Mouse (Mus musculus): ENCODE results near the gene Kyat1.

The Kyat1 gene

GRCm38 (mm10) chr2:30205629-30206357 is at the start of gene Kyat1:
TSS of gene Kyat1 (minus strand) at chr2:30205847.
- peak; percentile 82 to 88 for DNase-seq

- peak in 1 of 2 experiments; percentile 10 for DNase-seq
These were observed 48.2 kb upstream of the Kyat1 start for GRCm38 (mm10) chr2:30253809-30254208.

- DNase-seq: no peak
These were observed 46.9 kb upstream of the Kyat1 start for GRCm38 (mm10) chr2:30252521-30252920.

GRCm38 (mm10) chr2:30251417-30252104 is 45.9 kb upstream of the Kyat1 start:
- DNase-seq: peak; percentile 67 to 82

GRCm38 (mm10) chr2:30250166-30251128 is 44.8 kb upstream of the Kyat1 start:
- DNase-seq: peak in 1 of 2 experiments; percentile 3

GRCm38 (mm10) chr2:30249182-30249581 is 43.5 kb upstream of the Kyat1 start:
- DNase-seq: no peak

GRCm38 (mm10) chr2:30247681-30248080 is 42.0 kb upstream of the Kyat1 start:
- DNase-seq: no peak

- DNase-seq: no peak
These were observed 41.4 kb upstream of the Kyat1 start for GRCm38 (mm10) chr2:30247036-30247435.

- DNase-seq: no peak
These were observed 39.0 kb upstream of the Kyat1 start for GRCm38 (mm10) chr2:30244595-30245178.

- DNase-seq: no peak
These were observed 37.7 kb upstream of the Kyat1 start for GRCm38 (mm10) chr2:30243391-30243790.

- DNase-seq: no peak
These were observed 36.9 kb upstream of the Kyat1 start for GRCm38 (mm10) chr2:30242509-30242908.

GRCm38 (mm10) chr2:30240267-30240666 is 34.6 kb upstream of the Kyat1 start, which contains the start of gene Gm28035:
TSS of gene Gm28035 (plus strand) at chr2:30240567.
- no peak for DNase-seq

GRCm38 (mm10) chr2:30239777-30240176 is 34.1 kb upstream of the Kyat1 start:
- no peak for DNase-seq

- no peak for DNase-seq
These were observed 33.3 kb upstream of the Kyat1 start for GRCm38 (mm10) chr2:30238906-30239465.

- DNase-seq: peak; percentile 65 to 70
These were observed 32.2 kb upstream of the Kyat1 start for GRCm38 (mm10) chr2:30237881-30238280.

- DNase-seq: peak; percentile 99
These were observed 31.7 kb upstream of the Kyat1 start, which contains the start of gene Lrrc8a for GRCm38 (mm10) chr2:30237199-30237880. TSS of gene Lrrc8a (plus strand) at chr2:30237715.

- no peak for DNase-seq
These were observed 31.0 kb upstream of the Kyat1 start for GRCm38 (mm10) chr2:30236426-30237198.

GRCm38 (mm10) chr2:30235593-30235992 is 29.9 kb upstream of the Kyat1 start:
- DNase-seq: no peak

GRCm38 (mm10) chr2:30216293-30216692 is 10.6 kb upstream of the Kyat1 start:
- no peak for DNase-seq

GRCm38 (mm10) chr2:30215493-30215892 is 9.8 kb upstream of the Kyat1 start:
- DNase-seq: no peak

GRCm38 (mm10) chr2:30214745-30215144 is 9.1 kb upstream of the Kyat1 start:
- no peak for DNase-seq
